Mouse (Mus musculus) gastrocnemius, adult 2 months (tissue): ENCODE results near the gene Hist1h3i. TPM values are rescaled to one million over a fixed set of nuclear protein-coding genes. Genes with fewer than 3 reads are reported as not detected.
A peak's percentile ranks its signal among the peaks of the same experiment; 100 is the strongest.

Experiments used
- DNase-seq: peaks from one replicate; pipeline ENCODE4 v3.0.0; 2022
- H3K27ac ChIP-seq: fragments of 200-600 bp; 2 replicates; pipeline ENCODE4 v1.8.1; 2022; ENCODE audit warnings: mild to moderate bottlenecking
- H3K4me3 ChIP-seq: fragments of 200-600 bp; 2 replicates; pipeline ENCODE4 v1.8.1; 2022; ENCODE audit warnings: mild to moderate bottlenecking, moderate library complexity
- CTCF ChIP-seq: fragments of 200-600 bp; IDR thresholded peaks from 2 replicates; pipeline ENCODE4 v1.8.1; 2022; ENCODE audit warnings: antibody characterized with exemption, mild to moderate bottlenecking, moderate library complexity
- intact Hi-C: fragments of 180-260 bp; cut with DNase I; formaldehyde crosslinking; loops from one replicate; pipeline ENCODE4 v1.15.1; 2025
- microRNA-seq: library from miRNA; unstranded; fragments of <30 nt; microRNA quantifications from one replicate; pipeline ENCODE4 v1.2.0, GENCODE M21; 2021
- total RNA-seq, 2 experiments: library from RNA; stranded (reverse); gene quantifications; 2 replicates each; pipeline ENCODE4 v1.2.3; 2021

Gene Hist1h3i
- total RNA-seq, 2 experiments from 2014 or later: 10.1 to 10.3 TPM

DNA sequence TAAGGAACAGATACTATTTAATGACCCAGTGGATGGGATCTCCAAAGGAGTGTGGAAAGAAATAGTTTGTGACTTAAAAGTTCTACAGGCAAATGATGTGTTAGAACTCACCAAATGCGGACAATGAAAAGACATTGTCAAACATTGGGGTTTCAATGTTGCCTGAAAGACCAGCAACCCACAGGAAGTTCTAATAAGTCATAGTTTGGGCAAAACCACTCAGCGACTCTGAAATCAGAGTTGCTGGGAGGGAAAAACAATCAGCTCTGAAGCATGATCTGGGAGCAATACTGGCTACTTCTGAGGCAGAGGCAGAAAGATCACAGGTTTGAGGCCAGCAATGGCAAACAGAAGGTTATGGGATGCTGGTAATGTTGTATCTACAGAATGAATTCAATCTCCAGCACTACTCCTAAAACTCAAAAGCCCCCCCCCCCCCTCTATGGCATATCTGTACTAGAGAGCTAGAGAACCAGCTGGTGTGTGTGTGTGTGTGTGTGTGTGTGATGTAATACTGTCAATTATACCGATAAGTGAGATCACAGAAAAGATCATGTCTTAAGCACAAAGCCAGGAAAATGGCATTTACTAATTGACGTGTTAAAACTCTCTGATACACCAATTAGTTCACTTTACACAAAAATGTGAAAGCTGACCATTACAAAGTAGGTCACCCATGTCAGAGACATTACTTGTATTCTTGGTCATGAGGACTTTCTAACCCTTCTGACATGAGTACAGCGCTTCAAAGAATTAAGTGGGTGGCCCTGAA lies 33.6 kb downstream of the Hist1h3i start:
- no peak overlapping the region; the same call in 1 of the 2 replicates for H3K27ac ChIP-seq
- intact Hi-C loops: loop anchor here (2.0 to 5.0 kb wide), 2 partner anchors 15 to 32 kb away; partner anchors contain the start of genes Hist1h2ai, Hist1h2bl, Hist1h3h and Hist1h4j
- TF ChIP-seq CTCF: no peak
- DNase-seq: no peak
- peak overlapping the region; percentile 69 for H3K4me3 ChIP-seq

DNA sequence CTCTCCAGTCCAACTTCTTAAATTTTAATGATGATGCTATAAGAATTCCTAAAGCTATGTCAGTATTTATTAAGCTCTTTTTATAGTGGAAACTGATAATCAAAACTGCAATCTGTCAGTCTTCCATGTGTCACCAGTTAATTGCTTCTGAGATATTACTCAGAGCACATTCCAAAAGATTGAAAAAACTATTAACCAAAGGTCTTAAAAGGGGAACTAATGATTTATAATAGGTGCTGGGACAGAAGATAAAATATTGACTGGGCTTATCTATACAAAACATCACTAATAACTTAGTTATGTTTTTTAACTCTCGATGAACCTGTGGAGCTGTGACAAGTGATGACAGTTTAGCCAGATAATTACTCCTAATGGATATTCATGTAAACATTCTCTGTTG lies 38.2 kb downstream of the Hist1h3i start:
- no peak for TF ChIP-seq CTCF
- intact Hi-C loops: no loop called here
- Histone ChIP-seq H3K27ac (no peak overlapping the region), H3K4me3 (no peak overlapping the region)
- DNase-seq: no peak

DNA sequence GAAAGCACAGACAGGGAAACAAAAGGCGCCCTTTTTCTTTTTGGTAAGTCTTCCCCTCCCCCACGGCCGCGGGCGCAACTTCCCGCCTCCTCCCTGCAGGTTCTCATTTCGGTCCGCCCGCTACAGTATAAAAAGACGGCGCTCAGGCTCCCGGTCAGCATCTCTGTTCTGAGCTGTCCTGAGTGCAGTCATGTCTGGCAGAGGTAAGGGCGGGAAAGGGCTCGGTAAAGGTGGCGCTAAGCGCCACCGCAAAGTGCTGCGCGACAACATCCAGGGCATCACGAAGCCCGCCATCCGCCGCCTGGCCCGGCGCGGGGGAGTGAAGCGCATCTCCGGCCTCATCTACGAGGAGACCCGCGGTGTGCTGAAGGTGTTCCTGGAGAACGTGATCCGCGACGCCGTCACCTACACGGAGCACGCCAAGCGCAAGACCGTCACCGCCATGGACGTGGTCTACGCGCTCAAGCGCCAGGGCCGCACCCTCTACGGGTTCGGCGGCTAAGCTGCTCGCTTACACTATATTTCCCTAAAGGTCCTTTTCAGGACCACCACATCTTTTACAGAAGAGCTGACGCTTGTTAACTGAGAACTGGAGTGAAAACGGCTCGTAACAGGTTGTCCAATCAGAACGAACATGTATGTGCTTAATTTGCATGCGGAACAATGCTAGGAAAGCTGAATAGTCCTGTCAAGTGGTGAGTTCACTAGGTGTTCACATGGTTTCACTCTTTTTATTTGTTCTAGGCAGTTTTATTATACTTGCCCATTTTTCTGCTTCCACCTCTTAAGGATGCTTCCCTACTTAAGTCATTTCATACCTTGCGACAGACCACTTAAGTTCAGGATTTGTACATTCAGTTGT lies 48.0 kb downstream of the Hist1h3i start, which contains the start of gene Hist1h4j:
TSS of gene Hist1h4j (plus strand) at position 159 of the 862 bp plus-strand sequence.
- DNase-seq: peak; percentile 60
- H3K27ac ChIP-seq: peak within 1 kb of the TSS; percentile 74
- intact Hi-C loops: loop anchor here (1.0 to 2.0 kb wide), 2 partner anchors 16 to 21 kb away; partner anchors contain the start of gene Hist1h4k

DNA sequence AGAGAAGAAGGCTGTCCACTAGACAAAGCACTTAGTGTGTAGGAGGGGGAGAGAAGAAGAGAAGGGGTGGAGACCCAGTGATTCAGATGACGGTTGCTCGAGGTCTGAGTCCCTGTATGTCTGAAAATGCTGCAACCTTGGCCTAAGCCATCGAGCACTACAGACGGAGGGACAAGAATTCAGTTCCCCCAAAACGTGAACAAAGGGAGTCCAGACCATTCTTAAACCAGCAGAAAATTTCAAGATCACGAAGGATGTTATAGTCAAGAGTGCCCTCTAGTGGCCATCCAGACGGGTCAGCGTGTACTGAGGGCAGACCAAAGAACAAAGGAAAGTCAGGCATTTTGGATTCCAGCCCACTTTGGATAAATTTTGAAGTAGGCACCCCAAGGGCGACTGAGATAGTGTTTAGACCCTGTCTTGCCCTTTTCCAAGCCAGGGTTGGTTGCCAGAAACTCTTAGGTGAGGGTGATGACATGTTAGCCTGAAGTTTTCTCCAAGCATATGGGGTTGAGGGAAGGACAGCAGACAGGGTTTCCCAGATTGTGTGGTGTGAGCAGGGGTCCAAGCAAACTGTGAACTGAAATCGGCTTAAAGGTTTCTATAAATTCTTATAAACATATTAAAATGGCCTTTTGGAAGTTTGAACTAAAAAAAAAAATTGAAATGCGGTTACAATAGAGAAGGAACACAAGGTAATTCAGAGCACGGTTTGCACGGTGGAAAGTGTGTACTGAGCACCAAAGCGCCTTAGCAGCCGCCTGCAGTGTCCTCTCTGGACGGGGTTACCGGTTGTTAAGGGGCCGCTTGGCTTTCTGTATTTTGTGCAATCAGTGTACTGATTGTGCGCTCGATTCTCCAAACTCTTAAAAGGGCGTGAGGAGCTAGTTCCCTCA lies 48.9 kb downstream of the Hist1h3i start:
- Histone ChIP-seq H3K27ac (peak overlapping the region; percentile 74), H3K4me3 (peak overlapping the region; percentile 74)
- TF ChIP-seq CTCF: peak; percentile 91
- peak; percentile 65 for DNase-seq
- intact Hi-C loops: loop anchor here (1.0 to 2.0 kb wide), 2 partner anchors 17 to 20 kb away; partner anchors contain the start of gene Hist1h4k

More for the DNA sequence above, 48.0 kb downstream of the Hist1h3i start, which contains the start of gene Hist1h4j:
- peak within 1 kb of the TSS; percentile 74 for H3K4me3 ChIP-seq

DNA sequence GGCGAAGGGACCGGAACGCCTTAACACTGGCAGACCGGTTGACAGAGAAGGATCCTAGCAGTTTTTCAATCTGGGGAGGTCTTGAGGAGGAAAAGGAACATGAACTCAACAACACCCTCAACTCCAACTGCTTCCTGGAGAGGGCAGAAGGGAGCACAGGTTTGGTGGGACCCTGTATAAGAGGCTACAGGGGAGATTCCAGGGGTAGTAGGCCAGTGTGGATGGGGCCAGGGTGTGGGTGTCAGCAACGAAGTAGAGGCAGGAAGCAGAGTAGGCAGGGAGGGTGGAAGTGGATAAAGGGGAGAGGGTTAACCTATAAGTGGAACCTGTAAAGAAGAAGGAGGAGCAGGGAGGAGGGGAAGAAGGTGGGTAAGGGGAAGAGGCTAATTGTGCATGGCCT lies 49.7 kb downstream of the Hist1h3i start:
- intact Hi-C loops: no loop called here
- H3K27ac ChIP-seq: no peak overlapping the region
- DNase-seq: no peak
- TF ChIP-seq CTCF: no peak
- H3K4me3 ChIP-seq: no peak overlapping the region

Small RNA genes lying within 50 kb of the gene (microRNA-seq; reads per million reads assigned to microRNA genes)
- not detected for gene Gm19658
- not detected for gene Gm44346
- gene Gm44454: not detected
- gene Gm44466: not detected

Other genes with a start within 250 kb of the Hist1h3i start
- gene Olfr1366, start 240.6 kb downstream of the Hist1h3i start, total RNA-seq: not detected
- not detected for gene Olfr1535, start 223.5 kb downstream of the Hist1h3i start, total RNA-seq
- gene Olfr1364, start 201.6 kb downstream of the Hist1h3i start, total RNA-seq: not detected
- not detected for gene Olfr1362, start 169.3 kb downstream of the Hist1h3i start, total RNA-seq
- not detected for gene Olfr11, start 140.9 kb downstream of the Hist1h3i start, total RNA-seq
- not detected for gene Olfr1361, start 120.0 kb downstream of the Hist1h3i start, total RNA-seq
- gene Olfr1360, start 106.0 kb downstream of the Hist1h3i start, total RNA-seq: not detected
- not detected for gene Olfr1359, start 85.3 kb downstream of the Hist1h3i start, total RNA-seq
- 1 to 10 TPM; 3.9 to 6.5 TPM for gene Hist1h2bl, start 67.2 kb downstream of the Hist1h3i start, total RNA-seq
- 1 to 10 TPM in 1 of 2 experiments, not detected in 1; 2.2 TPM for gene Hist1h2ai, start 66.9 kb downstream of the Hist1h3i start, total RNA-seq
- 1 to 10 TPM; 1.2 to 2.1 TPM for gene Hist1h3h, start 65.7 kb downstream of the Hist1h3i start, total RNA-seq
- 1 to 10 TPM in 1 of 2 experiments, not detected in 1; 1.2 TPM for gene Hist1h2bm, start 61.3 kb downstream of the Hist1h3i start, total RNA-seq
- 1 to 10 TPM in 1 of 2 experiments, under 1 TPM in 1; 0.42 to 1.1 TPM for gene Hist1h4j, start 48.3 kb downstream of the Hist1h3i start, total RNA-seq
- gene Hist1h4k, start 32.9 kb downstream of the Hist1h3i start, total RNA-seq: 10 to 100 TPM; 12.0 to 12.2 TPM
- gene Hist1h2ak, start 29.5 kb downstream of the Hist1h3i start, total RNA-seq: under 1 TPM in 1 of 2 experiments, not detected in 1; 0.98 TPM
- gene Hist1h2bn, start 29.2 kb downstream of the Hist1h3i start, total RNA-seq: 1 to 10 TPM in 1 of 2 experiments, not detected in 1; 1.4 TPM
- gene Hist1h1b, start 2.7 kb downstream of the Hist1h3i start, total RNA-seq: under 1 TPM; 0.45 to 0.69 TPM
- not detected for gene Hist1h2an, start 3.8 kb upstream of the Hist1h3i start, total RNA-seq
- gene Hist1h2bp, start 4.1 kb upstream of the Hist1h3i start, total RNA-seq: 1 to 10 TPM in 1 of 2 experiments, not detected in 1; 1.1 TPM
- gene Hist1h2bq, start 26.8 kb upstream of the Hist1h3i start, total RNA-seq: 10 to 100 TPM; 16.2 to 21.6 TPM
- 1 to 10 TPM; 1.2 to 2.3 TPM for gene Hist1h2ao, start 27.1 kb upstream of the Hist1h3i start, total RNA-seq
- 10 to 100 TPM; 50.3 to 50.9 TPM for gene Hist1h4m, start 28.4 kb upstream of the Hist1h3i start, total RNA-seq
- gene Hist1h4n, start 48.8 kb upstream of the Hist1h3i start, total RNA-seq: 1 to 10 TPM; 4.4 to 5.7 TPM
- gene Hist1h2ap, start 50.1 kb upstream of the Hist1h3i start, total RNA-seq: 1 to 10 TPM in 1 of 2 experiments, not detected in 1; 1.9 TPM
- 10 to 100 TPM; 16.0 to 21.3 TPM for gene Hist1h2br, start 50.4 kb upstream of the Hist1h3i start, total RNA-seq
- gene Zfp184, start 161.7 kb upstream of the Hist1h3i start, total RNA-seq: under 1 TPM; 0.17 to 0.36 TPM
- gene Pom121l2, start 197.8 kb upstream of the Hist1h3i start, total RNA-seq: not detected
- not detected for gene Prss16, start 226.4 kb upstream of the Hist1h3i start, total RNA-seq